Comparison of ENCODE assay signal across 8 mouse cellular contexts in genomic region chr13:109776116-109776515, GRCm38 (mm10).
DNase-seq lines count a peak whose midpoint lies in the region; ATAC-seq lines count a peak whose summit lies in the region.

No protein-coding gene starts in this region.

- H3K9ac ChIP-seq in hindbrain, embryonic 15.5 days, result no peak overlapping the region; the same call in 1 of the 2 replicates

- H3K27me3 ChIP-seq in hindbrain, embryonic 15.5 days, result no peaks in the 10 kb centered on the region

- peak; percentile 97 for DNase-seq in R1 (ENCODE audit: low read depth, low spot score)
- DNase-seq in cerebellum, postnatal 36 days, result peak; percentile 90 to 94
- peak; percentile 89 to 92 for DNase-seq in frontal cortex, postnatal 36 days (ENCODE audit: low spot score in 2 of 2)
- peak; percentile 81 for DNase-seq in left cerebral cortex, adult 11 months (ENCODE audit: low spot score)
- DNase-seq in lung, postnatal 4 days, result peak; percentile 88 to 94
- DNase-seq in retina, postnatal 7 days (ENCODE audit: low read depth, low spot score), result peak; percentile 77
- peak; percentile 72 for DNase-seq in urinary bladder, adult 2 months (ENCODE audit: low spot score)

- H3K4me1 ChIP-seq in hindbrain, embryonic 15.5 days (replicated peaks), result peaks cover 20% of the 10 kb centered on the region

- H3K36me3 ChIP-seq in hindbrain, embryonic 15.5 days, result no peaks in the 10 kb centered on the region; the same call in 1 of the 2 replicates

- peak overlapping the region; percentile 37; the same call in 1 of the 2 replicates for H3K27ac ChIP-seq in hindbrain, embryonic 15.5 days (replicated peaks)

- 3% methylated on average over 11 of the region's 11 CpGs for WGBS in hindbrain, embryonic 15.5 days

- no peak overlapping the region for H3K4me3 ChIP-seq in hindbrain, embryonic 15.5 days

- peak overlapping the region; percentile 52 for H3K4me2 ChIP-seq in hindbrain, embryonic 15.5 days

- no peaks in the 10 kb centered on the region for H3K9me3 ChIP-seq in hindbrain, embryonic 15.5 days

- peak; percentile 89 for ATAC-seq in hindbrain, embryonic 15.5 days (ENCODE audit: low FRiP score, low read depth)
